Mouse (Mus musculus) intestine, postnatal 0 days (tissue): Measurements from ENCODE around the gene Kdelc2. TPM values are rescaled to one million over a fixed set of nuclear protein-coding genes. Genes with fewer than 3 reads are reported as not detected.

Experiments
- ATAC-seq: fragments of 200-750 bp; cut with Nextera tagmentation; 2 replicates; pipeline ENCODE4 v1.8.0; 2017; ENCODE audit warnings: mild to moderate bottlenecking, moderate TSS enrichment, moderate library complexity
- H3K27ac ChIP-seq: fragments of 300-500 bp; sonication (generic); 2 replicates; pipeline ENCODE4 v1.5.1; 2014; ENCODE audit warnings: mild to moderate bottlenecking, low read depth, low read length, moderate library complexity
- H3K27me3 ChIP-seq: fragments of 300-500 bp; sonication (generic); replicated peaks from 2 replicates; pipeline ENCODE4 v1.6.1; 2014; ENCODE audit warnings: low read length, mixed read lengths; ENCODE audit not compliant: control insufficient read depth, insufficient read depth
- H3K36me3 ChIP-seq: fragments of 300-500 bp; sonication (generic); 2 replicates; pipeline ENCODE4 v1.6.1; 2014; ENCODE audit warnings: mild to moderate bottlenecking, moderate library complexity; ENCODE audit not compliant: control insufficient read depth, insufficient read depth
- H3K4me1 ChIP-seq: fragments of 300-500 bp; sonication (generic); replicated peaks from 2 replicates; pipeline ENCODE4 v1.6.1; 2014; ENCODE audit warnings: antibody characterized with exemption, low read length, mixed read lengths; ENCODE audit not compliant: control insufficient read depth, insufficient read depth
- H3K4me2 ChIP-seq: fragments of 300-500 bp; sonication (generic); replicated peaks from 2 replicates; pipeline ENCODE4 v1.6.1; 2014; ENCODE audit warnings: low read depth, mild to moderate bottlenecking, moderate library complexity
- H3K4me3 ChIP-seq: fragments of 300-500 bp; sonication (generic); 2 replicates; pipeline ENCODE4 v1.5.1; 2014; ENCODE audit warnings: low read depth, low read length
- H3K9ac ChIP-seq: fragments of 300-500 bp; sonication (generic); 2 replicates; pipeline ENCODE4 v1.6.1; 2014; ENCODE audit warnings: mild to moderate bottlenecking, low read depth, low read length
- H3K9me3 ChIP-seq: fragments of 300-500 bp; sonication (generic); 2 replicates; pipeline ENCODE4 v1.6.1; 2016; ENCODE audit warnings: mixed run types; ENCODE audit not compliant: control insufficient read depth
- CTCF ChIP-seq: sonication (generic); IDR thresholded peaks from 2 replicates; pipeline ENCODE4 v1.5.1; 2016; ENCODE audit warnings: low read depth, mild to moderate bottlenecking, control low read depth, antibody characterized with exemption, moderate library complexity
- WGBS: fragments of 180-500 bp; shearing (Covaris S2); extraction: QIAGEN DNeasy Blood & Tissue Kit; methylation state at CpG from one replicate; pipeline ENCODE4 v1.1.7; 2014; 5-methylcytosine and 5-hydroxymethylcytosine counted together
- microRNA-seq: library from miRNA; unstranded; fragments of <30 nt; microRNA quantifications from one replicate; pipeline ENCODE4, GENCODE M21; 2016
- polyA plus RNA-seq: library from polyadenylated mRNA; unstranded; fragments of >200 nt; fragmentation: Nextera tagmentation; extraction: Ambion mirVana; gene quantifications from 2 replicates; pipeline ENCODE4 v1.2.1, GENCODE M21; 2015

Gene Kdelc2
- polyA plus RNA-seq, 1 experiment from 2014 or later = 10.5 TPM

DNA sequence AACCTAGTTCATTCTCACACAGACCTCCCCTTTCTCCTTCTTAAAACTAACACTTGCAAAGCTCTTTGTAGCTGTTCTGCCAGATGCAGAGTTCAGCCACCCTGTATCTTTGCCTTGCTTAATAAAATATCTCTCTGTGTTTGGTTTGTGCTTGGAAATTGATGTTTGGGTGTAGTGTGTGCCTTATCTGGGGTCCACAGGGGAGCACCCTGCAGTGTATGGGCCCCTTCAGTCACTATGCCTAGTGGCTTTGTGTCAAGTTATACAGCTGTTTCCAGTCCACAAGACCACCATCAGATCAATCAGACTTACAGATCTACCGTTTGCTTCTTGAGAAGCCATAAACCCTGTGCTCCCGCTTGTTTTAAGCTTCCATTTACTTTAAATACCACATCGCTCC, 25.6 kb downstream of the Kdelc2 start:
- Histone ChIP-seq H3K4me1 (no peaks in the 10 kb centered on the region; the same call in 1 of the 2 replicates), H3K9me3 (no peaks in the 10 kb centered on the region), H3K4me2 (no peak overlapping the region), H3K9ac (no peak overlapping the region), H3K27ac (no peak overlapping the region), H3K4me3 (no peak overlapping the region), H3K36me3 (no peaks in the 10 kb centered on the region), H3K27me3 (no peaks in the 10 kb centered on the region)
- no peak for ATAC-seq
- TF ChIP-seq CTCF = no peak
- WGBS = 70% methylated on average over 3 of the region's 3 CpGs

DNA sequence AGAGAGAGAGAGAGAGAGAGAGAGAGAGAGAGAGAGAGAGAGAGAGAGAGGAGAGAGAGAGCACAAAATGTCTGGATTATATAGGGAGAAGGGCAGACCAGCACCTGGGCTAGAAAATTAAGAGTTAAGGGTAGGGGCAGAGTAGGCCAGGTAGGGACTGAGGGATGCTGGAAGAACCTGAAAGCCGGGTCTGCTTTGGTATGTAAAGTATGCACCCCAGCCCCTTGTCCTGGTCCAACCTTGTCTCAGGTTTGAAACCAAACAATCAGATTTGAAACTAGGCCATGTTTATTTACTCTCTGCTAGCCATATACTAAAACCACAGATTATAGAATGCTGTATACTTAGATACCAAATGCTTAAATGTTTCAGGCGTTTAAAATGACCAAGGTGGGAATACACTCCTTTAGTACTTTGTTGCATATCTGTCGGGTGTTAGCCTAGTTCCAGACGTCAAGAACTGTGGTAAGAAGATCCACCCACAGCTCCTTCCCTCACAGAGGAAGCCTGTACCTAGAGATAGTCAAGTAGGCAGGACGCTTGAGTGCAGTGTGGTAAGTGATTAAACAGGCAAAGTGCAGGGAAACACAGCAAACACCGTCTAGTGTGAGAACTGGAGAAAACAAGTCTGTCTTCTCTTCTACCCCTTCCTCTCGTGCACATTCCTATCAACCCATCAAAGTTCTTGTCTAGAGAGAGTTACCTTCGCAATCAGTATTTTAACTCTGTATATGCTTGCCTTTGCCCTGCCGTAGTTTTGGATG, 38.5 kb downstream of the Kdelc2 start:
- no peak overlapping the region for H3K4me2 ChIP-seq
- no peak overlapping the region for H3K4me3 ChIP-seq
- H3K9me3 ChIP-seq = no peaks in the 10 kb centered on the region
- WGBS = 44% methylated on average over 9 of the region's 9 CpGs
- no peak overlapping the region for H3K27ac ChIP-seq
- no peak overlapping the region for H3K9ac ChIP-seq
- ATAC-seq = no peak
- no peaks in the 10 kb centered on the region for H3K27me3 ChIP-seq
- no peak for TF ChIP-seq CTCF
- H3K4me1 ChIP-seq = no peaks in the 10 kb centered on the region
- H3K36me3 ChIP-seq = no peaks in the 10 kb centered on the region

DNA sequence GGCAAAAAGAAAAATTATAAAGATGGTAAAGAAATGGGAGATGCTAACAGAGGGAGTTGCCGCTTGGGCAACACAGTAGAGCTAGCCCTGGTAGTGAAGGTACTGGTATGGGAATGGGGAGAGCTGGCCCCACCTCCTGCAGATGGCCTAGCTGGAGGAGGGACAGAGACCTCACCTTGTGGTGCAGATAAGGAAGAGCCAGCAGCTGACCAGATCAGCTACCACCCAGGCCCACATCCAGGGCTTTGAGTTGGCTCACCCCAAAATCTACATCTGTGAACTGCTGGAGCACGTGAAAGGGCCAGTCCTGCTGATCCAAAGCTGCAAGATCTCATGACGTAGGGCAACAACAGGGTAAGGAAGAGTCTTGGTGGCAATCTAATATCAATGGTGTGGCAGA, 42.9 kb downstream of the Kdelc2 start:
- no peaks in the 10 kb centered on the region for H3K36me3 ChIP-seq
- no peak overlapping the region for H3K27ac ChIP-seq
- no peak for ATAC-seq
- H3K4me2 ChIP-seq = no peak overlapping the region
- no peak overlapping the region for H3K9ac ChIP-seq
- no peaks in the 10 kb centered on the region for H3K9me3 ChIP-seq
- no peaks in the 10 kb centered on the region for H3K4me1 ChIP-seq
- 90% methylated on average over 3 of the region's 3 CpGs for WGBS
- H3K27me3 ChIP-seq = no peaks in the 10 kb centered on the region
- H3K4me3 ChIP-seq = no peak overlapping the region
- no peak for TF ChIP-seq CTCF

DNA sequence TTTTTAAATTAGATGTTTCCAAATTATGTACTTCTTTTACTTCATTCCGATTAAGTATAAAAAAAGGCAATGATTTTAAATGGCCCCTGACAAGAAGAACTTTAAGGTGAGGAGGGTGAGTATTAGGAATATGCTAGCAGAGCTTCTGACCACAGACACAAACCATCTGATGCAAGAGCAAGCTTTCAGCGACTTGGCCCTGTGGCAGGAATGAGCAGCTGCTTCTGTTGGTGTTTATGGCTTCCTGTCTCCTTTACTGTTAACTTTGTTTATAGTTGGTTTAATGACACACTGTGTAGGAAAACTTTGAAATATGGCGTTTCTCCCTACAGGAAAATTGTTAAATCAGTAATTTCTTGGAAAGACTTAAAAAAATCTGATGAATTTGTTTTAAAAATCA, 43.8 kb downstream of the Kdelc2 start:
- no peaks in the 10 kb centered on the region for H3K9me3 ChIP-seq
- TF ChIP-seq CTCF = peak; percentile 44; the same call in 1 of the 2 replicates
- no peaks in the 10 kb centered on the region for H3K27me3 ChIP-seq
- no peak overlapping the region for H3K4me3 ChIP-seq
- WGBS = 57% methylated on average over 3 of the region's 3 CpGs
- no peak overlapping the region for H3K4me2 ChIP-seq
- H3K4me1 ChIP-seq = no peaks in the 10 kb centered on the region
- H3K27ac ChIP-seq = no peak overlapping the region
- H3K36me3 ChIP-seq = no peaks in the 10 kb centered on the region
- no peak overlapping the region for H3K9ac ChIP-seq
- ATAC-seq = no peak

DNA sequence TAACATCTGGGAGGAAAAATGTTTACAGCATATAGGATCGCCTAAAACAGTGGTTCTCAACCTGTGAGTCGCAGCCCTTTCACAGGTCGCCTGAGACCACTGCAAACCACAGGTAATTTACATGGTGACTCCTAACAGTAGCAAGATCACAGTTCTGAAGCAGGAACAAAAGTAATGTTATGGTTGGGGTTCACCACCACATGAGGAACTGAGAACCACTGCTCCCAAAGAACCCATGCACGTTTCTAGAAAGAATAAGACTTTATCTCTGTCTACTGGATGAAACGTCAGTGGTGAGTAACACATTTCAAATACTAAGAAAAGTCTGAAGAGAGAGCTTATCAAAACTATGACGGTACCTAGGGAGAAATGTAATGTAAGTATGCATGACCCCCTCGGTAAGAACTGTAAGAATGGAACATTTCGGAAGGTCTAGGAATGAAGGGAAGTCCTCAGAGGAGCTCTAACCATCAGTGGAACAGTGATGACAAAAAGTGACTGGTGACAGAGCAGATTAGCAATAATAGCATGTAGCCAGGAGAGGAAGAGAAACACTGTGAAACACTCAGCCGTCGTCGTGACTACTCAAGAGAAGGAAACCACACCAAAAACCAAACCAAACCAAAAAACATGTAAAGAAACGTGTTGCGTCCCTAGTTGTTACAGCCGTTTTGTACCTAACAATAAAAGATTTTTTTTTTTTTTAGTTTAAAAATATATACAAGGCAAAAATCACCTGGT, 52.2 kb downstream of the Kdelc2 start:
- H3K9me3 ChIP-seq = no peaks in the 10 kb centered on the region
- WGBS = 91% methylated on average over 14 of the region's 14 CpGs

DNA sequence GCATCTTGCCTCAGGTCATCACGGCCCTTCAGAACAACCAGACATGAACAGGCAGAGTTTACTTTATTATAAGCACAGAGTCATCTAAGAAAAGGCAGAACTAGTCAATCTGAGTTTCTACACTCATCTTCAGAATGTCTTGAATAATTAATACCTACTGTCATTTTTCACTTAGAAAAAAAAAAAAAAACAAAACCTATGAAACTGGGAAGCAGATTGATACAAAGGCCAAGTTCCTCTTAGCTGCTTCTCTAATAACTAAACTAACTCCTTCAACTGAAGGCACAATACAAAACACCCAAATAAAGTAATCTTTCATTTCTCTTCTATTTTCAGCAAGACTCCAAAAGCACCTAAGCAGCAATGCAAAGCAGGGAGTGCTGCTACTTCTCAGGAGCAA, 66.8 kb downstream of the Kdelc2 start:
- TF ChIP-seq CTCF = no peak
- 95% methylated on average over 1 of the region's 1 CpGs for WGBS
- H3K27ac ChIP-seq = no peak overlapping the region

More for the DNA sequence above, 52.2 kb downstream of the Kdelc2 start:
- no peak overlapping the region for H3K4me3 ChIP-seq
- H3K27me3 ChIP-seq = no peaks in the 10 kb centered on the region
- H3K36me3 ChIP-seq = peaks cover 10% of the 10 kb centered on the region; the same call in 1 of the 2 replicates
- H3K4me1 ChIP-seq = no peaks in the 10 kb centered on the region
- H3K9ac ChIP-seq = no peak overlapping the region
- H3K27ac ChIP-seq = no peak overlapping the region
- no peak for TF ChIP-seq CTCF
- H3K4me2 ChIP-seq = no peak overlapping the region
- ATAC-seq = no peak

More for the DNA sequence above, 66.8 kb downstream of the Kdelc2 start:
- Histone ChIP-seq H3K27me3 (no peaks in the 10 kb centered on the region), H3K4me1 (no peaks in the 10 kb centered on the region), H3K9me3 (no peaks in the 10 kb centered on the region), H3K4me3 (no peak overlapping the region), H3K36me3 (peaks cover 46% of the 10 kb centered on the region), H3K9ac (no peak overlapping the region), H3K4me2 (no peak overlapping the region)
- ATAC-seq = no peak

Small RNAs within 50 kb of the gene (microRNA-seq; reads per million reads assigned to microRNA genes)
- not detected for gene Mir130c

Other genes with a start within 250 kb of the Kdelc2 start
- gene Ddx10, start 136.0 kb upstream of the Kdelc2 start, polyA plus RNA-seq = 12.5 and 12.7 TPM in 2 replicates
- 2.4 and 3.1 TPM in 2 replicates for gene Exph5, start 82.4 kb upstream of the Kdelc2 start, polyA plus RNA-seq
- 0.26 and 0.58 TPM in 2 replicates for gene 4930550C14Rik, start 18.3 kb downstream of the Kdelc2 start, polyA plus RNA-seq
- gene Atm, start 152.7 kb downstream of the Kdelc2 start, polyA plus RNA-seq = 4.2 and 5.0 TPM in 2 replicates
- gene Npat, start 153.0 kb downstream of the Kdelc2 start, polyA plus RNA-seq = 4.2 and 4.8 TPM in 2 replicates
- gene Acat1, start 226.4 kb downstream of the Kdelc2 start, polyA plus RNA-seq = 204 and 207 TPM in 2 replicates